Mouse (Mus musculus) testis, adult 2 months (tissue): ENCODE results near the gene Hist1h2bg. TPM values are rescaled to one million over a fixed set of nuclear protein-coding genes. Genes with fewer than 3 reads are reported as not detected.
A peak's percentile ranks its signal among the peaks of the same experiment; 100 is the strongest.
"Not testable (repeated sequence)": the region's sequence is repeated elsewhere in the genome, so short reads cannot be mapped to it uniquely, and the experiment has no call there.

ENCODE experiments used
- H3K27ac ChIP-seq: fragments of 200-500 bp; 2 replicates; pipeline ENCODE4 v1.5.1; 2012; ENCODE audit warnings: low read depth, low read length; ENCODE audit not compliant: control insufficient read depth, insufficient read depth
- H3K27me3 ChIP-seq: fragments of 200-500 bp; 2 replicates; pipeline ENCODE4 v1.6.1; 2012; ENCODE audit warnings: mild to moderate bottlenecking, low read length, moderate library complexity; ENCODE audit not compliant: control insufficient read depth, insufficient read depth
- H3K36me3 ChIP-seq: fragments of 200-500 bp; 2 replicates; pipeline ENCODE4 v1.6.1; 2012; ENCODE audit warnings: mild to moderate bottlenecking, low read length; ENCODE audit not compliant: control insufficient read depth, insufficient read depth
- H3K4me1 ChIP-seq: fragments of 200-500 bp; 2 replicates; pipeline ENCODE4 v1.6.1; 2012; ENCODE audit warnings: low read length; ENCODE audit not compliant: control insufficient read depth, insufficient read depth
- H3K4me3 ChIP-seq: fragments of 200-500 bp; 2 replicates; pipeline ENCODE4 v1.5.1; 2012; ENCODE audit warnings: low read depth, mild to moderate bottlenecking, low read length, moderate library complexity, mixed read lengths; ENCODE audit not compliant: control insufficient read depth
- CTCF ChIP-seq: fragments of 200-500 bp; IDR thresholded peaks from 2 replicates; pipeline ENCODE4 v1.5.1; 2012; ENCODE audit warnings: low read depth, mild to moderate bottlenecking, inconsistent platforms, low read length, moderate library complexity; ENCODE audit not compliant: control insufficient read depth, insufficient read depth, insufficient replicate concordance
- POLR2A ChIP-seq: fragments of 200-500 bp; IDR thresholded peaks from 2 replicates; pipeline ENCODE4 v1.6.1; 2012; ENCODE audit warnings: low read depth, mild to moderate bottlenecking, inconsistent platforms, low read length, moderate library complexity; ENCODE audit not compliant: control insufficient read depth
- polyA plus RNA-seq: library from polyadenylated mRNA; depleted of rRNA; stranded (reverse); fragments of >200 nt; gene quantifications from 2 replicates; pipeline ENCODE4 v1.2.3, GENCODE M21; 2012

Gene Hist1h2bg
- polyA plus RNA-seq, 1 experiment: 7.8 TPM

- Histone ChIP-seq H3K4me3 (peak overlapping the region; percentile 34; the same call in 1 of the 2 replicates), H3K27ac (peak overlapping the region; percentile 75), H3K36me3 (no peaks in the 10 kb centered on the region), H3K27me3 (no peaks in the 10 kb centered on the region), H3K4me1 (peaks cover 4% of the 10 kb centered on the region)
- TF ChIP-seq POLR2A: no peak
- TF ChIP-seq CTCF: no peak
These were observed 8.3 kb upstream of the Hist1h2bg start for GRCm38 (mm10) chr13:23562699-23563462.

GRCm38 (mm10) chr13:23564482-23564881 lies 6.7 kb upstream of the Hist1h2bg start:
- Histone ChIP-seq H3K36me3 (no peaks in the 10 kb centered on the region), H3K4me1 (peaks cover 4% of the 10 kb centered on the region), H3K27me3 (no peaks in the 10 kb centered on the region), H3K27ac (no peak overlapping the region), H3K4me3 (no peak overlapping the region)
- TF ChIP-seq POLR2A (no peak), CTCF (no peak)

- H3K27me3 ChIP-seq, H3K36me3 ChIP-seq, H3K4me1 ChIP-seq: not testable (repeated sequence)
- peak overlapping the region; percentile 44 for H3K4me3 ChIP-seq
- H3K27ac ChIP-seq: peak overlapping the region; percentile 62; the same call in 1 of the 2 replicates
These were observed 755 bp upstream of the Hist1h2bg start for GRCm38 (mm10) chr13:23570261-23571021.

GRCm38 (mm10) chr13:23571504-23572217 lies 465 bp downstream of the Hist1h2bg start:
- not testable (repeated sequence) for H3K27me3 ChIP-seq, H3K27ac ChIP-seq, H3K4me1 ChIP-seq, H3K4me3 ChIP-seq, H3K36me3 ChIP-seq

GRCm38 (mm10) chr13:23572218-23573033 lies 1.2 kb downstream of the Hist1h2bg start:
- Histone ChIP-seq H3K27me3 (no peaks in the 10 kb centered on the region; the same call in 1 of the 2 replicates), H3K4me1 (peaks cover 4% of the 10 kb centered on the region), H3K4me3 (no peak overlapping the region), H3K27ac (no peak overlapping the region), H3K36me3 (no peaks in the 10 kb centered on the region)
- TF ChIP-seq CTCF (no peak), POLR2A (no peak)

- not testable (repeated sequence) for H3K4me1 ChIP-seq, H3K27ac ChIP-seq, H3K4me3 ChIP-seq, H3K36me3 ChIP-seq, H3K27me3 ChIP-seq
These were observed 2.1 kb downstream of the Hist1h2bg start for GRCm38 (mm10) chr13:23573034-23573897.

- H3K4me1 ChIP-seq, H3K27me3 ChIP-seq, H3K36me3 ChIP-seq: not testable (repeated sequence)
- H3K4me3 ChIP-seq: peak within 1 kb of the TSS; percentile 62
- 0 out of 2 replicates have a peak within 1 kb of the TSS, but pooled peaks have one; percentile 53 for H3K27ac ChIP-seq
These were observed 2.8 kb downstream of the Hist1h2bg start, which contains the start of the genes Hist1h2bf and Hist1h2ad for GRCm38 (mm10) chr13:23573898-23574524. Gene Hist1h2bf (minus strand): TSS chr13:23574196. Gene Hist1h2ad (plus strand): TSS chr13:23574381.

- H3K4me3 ChIP-seq: peak overlapping the region; percentile 59
- H3K4me1 ChIP-seq, H3K36me3 ChIP-seq, H3K27me3 ChIP-seq: not testable (repeated sequence)
- H3K27ac ChIP-seq: 0 out of 2 replicates have a peak overlapping the region, but pooled peaks have one; percentile 53
These were observed 3.5 kb downstream of the Hist1h2bg start for GRCm38 (mm10) chr13:23574546-23575170.
